Mouse (Mus musculus) forebrain, postnatal 0 days (tissue): ENCODE measurements around the gene Csrp2. TPM values are rescaled to one million over a fixed set of nuclear protein-coding genes. Genes with fewer than 3 reads are reported as not detected.

Source experiments
- ATAC-seq: fragments of 200-750 bp; cut with Nextera tagmentation; 2 replicates; pipeline ENCODE4 v1.8.0; 2017; ENCODE audit warnings: mild to moderate bottlenecking, moderate library complexity
- DNase-seq: peaks from one replicate; pipeline ENCODE4 v3.0.0-alpha.2; 2015
- H3K27ac ChIP-seq: fragments of 300-500 bp; sonication (generic); 2 replicates; pipeline ENCODE4 v1.5.1; 2014; ENCODE audit warnings: low read depth, mild to moderate bottlenecking, antibody characterized with exemption, low read length, moderate library complexity, mixed read lengths
- H3K27me3 ChIP-seq: fragments of 300-500 bp; sonication (generic); 2 replicates; pipeline ENCODE4 v1.6.1; 2014; ENCODE audit warnings: mild to moderate bottlenecking, low read length, mixed read lengths; ENCODE audit not compliant: insufficient read depth
- H3K36me3 ChIP-seq: fragments of 300-500 bp; sonication (generic); 2 replicates; pipeline ENCODE4 v1.6.1; 2014; ENCODE audit warnings: mild to moderate bottlenecking, moderate library complexity; ENCODE audit not compliant: insufficient read depth
- H3K4me1 ChIP-seq: fragments of 300-500 bp; sonication (generic); 2 replicates; pipeline ENCODE4 v1.6.1; 2014; ENCODE audit warnings: antibody characterized with exemption; ENCODE audit not compliant: insufficient read depth
- H3K4me2 ChIP-seq: fragments of 300-500 bp; sonication (generic); 2 replicates; pipeline ENCODE4 v1.6.1; 2014; ENCODE audit warnings: low read depth, mild to moderate bottlenecking, moderate library complexity
- H3K4me3 ChIP-seq: fragments of 300-500 bp; sonication (generic); 2 replicates; pipeline ENCODE4 v1.5.1; 2014; ENCODE audit warnings: low read depth, low read length, mixed read lengths
- H3K9ac ChIP-seq: fragments of 300-500 bp; sonication (generic); 2 replicates; pipeline ENCODE4 v1.6.1; 2014; ENCODE audit warnings: mild to moderate bottlenecking
- H3K9me3 ChIP-seq: fragments of 300-500 bp; sonication (generic); 2 replicates; pipeline ENCODE4 v1.6.1; 2016; ENCODE audit warnings: low read length
- CTCF ChIP-seq: sonication (generic); IDR thresholded peaks from 2 replicates; pipeline ENCODE4 v1.5.1; 2016; ENCODE audit warnings: antibody characterized with exemption, control low read depth, low read depth
- WGBS: fragments of 180-500 bp; shearing (Covaris S2); extraction: QIAGEN DNeasy Blood & Tissue Kit; methylation state at CpG from one replicate; pipeline ENCODE4 v1.1.7; 2014; 5-methylcytosine and 5-hydroxymethylcytosine counted together
- polyA plus RNA-seq: library from polyadenylated mRNA; unstranded; fragments of >200 nt; fragmentation: Nextera tagmentation; extraction: Ambion mirVana; gene quantifications from 2 replicates; pipeline ENCODE4 v1.2.1, GENCODE M21; 2015
- total RNA-seq: library from RNA; depleted of rRNA; stranded (reverse); fragments of >200 nt; gene quantifications from 2 replicates; pipeline ENCODE4 v1.2.3, GENCODE M21; 2014

Csrp2 gene
- total and polyA plus RNA-seq, 2 experiments from 2014 or later: 128 to 147 TPM

- peak; percentile 21 for ATAC-seq
- H3K4me1 ChIP-seq: peaks cover 26% of the 10 kb centered on the region; the same call in 1 of the 2 replicates
- peak overlapping the region; percentile 90 for H3K9ac ChIP-seq
- no peaks in the 10 kb centered on the region for H3K36me3 ChIP-seq
- peak overlapping the region; percentile 91 for H3K27ac ChIP-seq
- no peaks in the 10 kb centered on the region for H3K9me3 ChIP-seq
- peak; percentile 72 for DNase-seq
- 16% methylated on average over 26 of the region's 26 CpGs for WGBS
- peak overlapping the region; percentile 91 for H3K4me2 ChIP-seq
- peak overlapping the region; percentile 78 for H3K4me3 ChIP-seq
- no peaks in the 10 kb centered on the region for H3K27me3 ChIP-seq
- no peak for TF ChIP-seq CTCF
These were observed 886 bp upstream of the Csrp2 start for GRCm38 (mm10) chr10:110918414-110919391.

GRCm38 (mm10) chr10:110920368-110920950, 870 bp downstream of the Csrp2 start:
- peak overlapping the region; percentile 78 for H3K4me3 ChIP-seq
- H3K4me2 ChIP-seq: peak overlapping the region; percentile 91
- WGBS: 1% methylated on average over 15 of the region's 15 CpGs
- peak overlapping the region; percentile 90 for H3K9ac ChIP-seq
- no peak for TF ChIP-seq CTCF
- H3K36me3 ChIP-seq: no peaks in the 10 kb centered on the region
- DNase-seq: peak; percentile 45
- peak; percentile 38 for ATAC-seq
- peaks cover 26% of the 10 kb centered on the region; the same call in 1 of the 2 replicates for H3K4me1 ChIP-seq
- H3K27me3 ChIP-seq: no peaks in the 10 kb centered on the region
- H3K27ac ChIP-seq: peak overlapping the region; percentile 91
- no peaks in the 10 kb centered on the region for H3K9me3 ChIP-seq

- DNase-seq (no peak), ATAC-seq (no peak)
- TF ChIP-seq CTCF: no peak
- WGBS: 79% methylated on average over 3 of the region's 3 CpGs
- Histone ChIP-seq H3K4me1 (peaks cover 33% of the 10 kb centered on the region), H3K9me3 (no peaks in the 10 kb centered on the region), H3K9ac (no peak overlapping the region), H3K36me3 (no peaks in the 10 kb centered on the region), H3K27me3 (no peaks in the 10 kb centered on the region), H3K4me2 (peak overlapping the region; percentile 91), H3K27ac (no peak overlapping the region), H3K4me3 (0 out of 2 replicates have a peak overlapping the region, but pooled peaks have one; percentile 78)
These were observed 2.3 kb downstream of the Csrp2 start for GRCm38 (mm10) chr10:110921890-110922289.

DNA sequence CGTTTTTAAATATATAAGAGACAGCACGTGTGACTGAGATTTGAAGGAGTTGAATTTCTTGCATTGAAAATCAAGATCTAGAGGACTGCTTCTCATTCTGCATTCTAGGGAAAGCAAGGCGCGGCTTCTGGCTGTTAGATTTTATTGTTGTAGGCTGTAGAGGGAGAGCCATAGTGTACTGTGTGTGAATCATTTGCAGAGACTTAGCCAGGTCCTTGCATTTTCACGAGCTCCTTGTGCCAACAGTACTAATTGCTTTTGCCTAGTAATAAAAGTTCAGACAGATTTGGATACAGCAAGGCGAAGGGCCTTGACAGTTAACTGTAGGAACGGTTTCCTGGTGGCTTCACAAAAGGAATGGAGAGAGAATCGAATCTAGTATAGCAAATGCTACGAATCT, 3.0 kb downstream of the Csrp2 start:
- ATAC-seq: no peak
- H3K4me1 ChIP-seq: peaks cover 40% of the 10 kb centered on the region
- DNase-seq: no peak
- no peak for TF ChIP-seq CTCF
- no peaks in the 10 kb centered on the region for H3K36me3 ChIP-seq
- H3K4me2 ChIP-seq: peak overlapping the region; percentile 91
- no peak overlapping the region; the same call in 1 of the 2 replicates for H3K9ac ChIP-seq
- H3K27ac ChIP-seq: no peak overlapping the region
- 41% methylated on average over 9 of the region's 9 CpGs for WGBS
- H3K4me3 ChIP-seq: peak overlapping the region; percentile 10; the same call in 1 of the 2 replicates
- no peaks in the 10 kb centered on the region for H3K9me3 ChIP-seq
- H3K27me3 ChIP-seq: no peaks in the 10 kb centered on the region

DNA sequence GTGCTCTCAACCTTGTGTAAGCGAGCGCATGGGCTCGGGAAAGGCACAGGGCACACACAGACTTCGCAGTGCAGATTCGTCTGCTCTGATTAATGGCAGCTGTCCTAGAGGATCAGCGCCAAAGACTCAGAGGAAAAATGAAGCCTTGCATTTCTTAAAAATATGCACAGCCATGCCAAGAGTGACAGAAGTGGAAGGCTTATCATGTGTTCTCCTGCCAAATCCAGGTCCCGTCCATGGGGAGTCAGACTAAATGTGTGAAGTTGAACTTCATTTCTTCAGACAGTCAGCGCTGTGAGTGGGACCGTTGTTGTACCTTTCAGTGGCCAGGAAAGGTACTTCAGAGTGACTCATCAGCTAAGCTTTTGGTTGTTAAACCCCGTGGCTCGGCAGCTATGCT, 7.9 kb downstream of the Csrp2 start:
- peaks cover 22% of the 10 kb centered on the region for H3K4me1 ChIP-seq
- TF ChIP-seq CTCF: peak; percentile 22; the same call in 1 of the 2 replicates
- H3K9me3 ChIP-seq: no peaks in the 10 kb centered on the region
- no peak overlapping the region for H3K4me2 ChIP-seq
- no peaks in the 10 kb centered on the region for H3K36me3 ChIP-seq
- H3K27ac ChIP-seq: peak overlapping the region; percentile 36; the same call in 1 of the 2 replicates
- WGBS: 47% methylated on average over 11 of the region's 11 CpGs
- DNase-seq: peak; percentile 80
- peak; percentile 71 for ATAC-seq
- no peak overlapping the region for H3K9ac ChIP-seq
- H3K27me3 ChIP-seq: no peaks in the 10 kb centered on the region
- H3K4me3 ChIP-seq: no peak overlapping the region

GRCm38 (mm10) chr10:110929756-110930155, 10.2 kb downstream of the Csrp2 start:
- 54% methylated on average over 4 of the region's 4 CpGs for WGBS
- Histone ChIP-seq H3K27ac (no peak overlapping the region), H3K27me3 (no peaks in the 10 kb centered on the region), H3K9me3 (no peaks in the 10 kb centered on the region), H3K4me1 (peaks cover 18% of the 10 kb centered on the region), H3K4me3 (no peak overlapping the region), H3K36me3 (no peaks in the 10 kb centered on the region), H3K4me2 (no peak overlapping the region), H3K9ac (no peak overlapping the region)
- DNase-seq (no peak), ATAC-seq (no peak)
- TF ChIP-seq CTCF: no peak
